Mouse (Mus musculus) cortical plate, adult 2 months (tissue): ENCODE measurements at regions not wholly inside any gene's neighbourhood (a gene's known extent, or its start where the extent isn't known, plus 50 kb on each side); places are given as distances from the start of the nearest gene placed in this dataset.

Source experiments
- CTCF ChIP-seq: fragments of 200-500 bp; IDR thresholded peaks from 2 replicates; pipeline ENCODE4 v1.5.1; 2011; ENCODE audit warnings: mild to moderate bottlenecking, control low read depth, low read length; ENCODE audit not compliant: insufficient read depth; ENCODE audit errors: extremely low read depth
- POLR2A ChIP-seq: fragments of 200-500 bp; IDR thresholded peaks from 2 replicates; pipeline ENCODE4 v1.6.1; 2011; ENCODE audit warnings: mild to moderate bottlenecking, low read length, control low read depth; ENCODE audit not compliant: insufficient read depth; ENCODE audit errors: extremely low read depth

DNA sequence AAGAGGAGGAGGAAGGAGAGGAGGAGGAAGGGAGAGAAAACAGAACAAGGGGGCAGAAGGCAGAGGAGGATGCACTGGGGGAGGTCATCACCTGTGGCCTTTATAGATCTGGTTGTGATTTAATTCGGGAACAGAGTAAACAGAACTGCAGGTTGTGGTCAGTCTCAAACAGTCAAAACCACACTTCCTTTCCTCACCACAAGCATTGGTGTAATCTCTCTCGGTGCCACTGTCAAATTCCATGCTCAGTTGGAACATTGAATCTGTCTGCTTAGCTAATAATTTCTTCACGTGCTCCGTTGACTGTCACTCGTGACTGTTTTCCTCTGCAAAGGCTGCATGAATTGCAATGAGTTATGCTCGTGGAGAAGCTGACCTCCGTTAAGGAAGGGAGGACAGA is 143.6 kb upstream of the Chrm3 start:
- no peak for TF ChIP-seq CTCF
- TF ChIP-seq POLR2A, result no peak
